ENCODE assay signal across 1 mouse cellular context in the genomic region with DNA sequence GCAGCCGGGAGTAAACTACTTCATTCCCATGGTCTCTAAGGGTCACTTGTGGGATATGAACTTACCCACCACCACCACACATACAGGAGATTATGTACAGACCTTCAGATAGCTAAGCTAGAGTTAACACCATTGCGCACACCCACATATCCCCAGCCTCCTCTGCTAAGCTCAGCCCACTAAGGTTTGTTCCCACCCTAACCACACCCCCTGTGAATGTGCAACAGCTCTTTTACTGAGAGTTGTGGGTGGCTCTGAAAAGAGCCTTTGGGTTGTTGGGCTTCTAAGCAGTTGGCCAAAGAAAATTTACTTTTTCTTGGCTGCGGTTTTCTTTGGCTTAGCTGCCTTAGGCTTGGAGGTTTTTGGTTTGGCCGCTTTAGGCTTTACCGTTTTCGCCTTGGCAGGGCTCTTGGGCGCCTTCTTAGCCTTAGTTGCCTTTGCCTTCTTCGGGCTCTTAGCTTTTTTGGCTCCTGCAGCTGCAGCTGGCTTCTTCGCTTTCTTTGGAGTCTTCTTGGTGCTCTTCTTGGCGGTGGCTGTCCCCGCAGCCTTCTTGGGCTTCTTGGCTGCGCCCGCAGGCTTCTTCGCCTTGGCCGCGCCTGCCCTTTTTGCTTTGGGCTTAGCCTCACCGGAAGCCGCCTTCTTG.
A peak's percentile ranks its signal among the peaks of the same experiment; 100 is the strongest.
TF ChIP-seq lines count a peak whose summit lies in the region.

No protein-coding gene starts in this region.

TF ChIP-seq in CH12.LX, 34 proteins besides CTCF, POLR2A, EP300 and RAD21:
- peak; percentile 88 for TF ChIP-seq CHD2 (IDR thresholded peaks at IDR 0.05; ENCODE audit: low read length)
- peak; percentile 85 for TF ChIP-seq RCOR1 (conservative IDR thresholded peaks at IDR 0.05; ENCODE audit: low read depth, low read length)
- TF ChIP-seq SMC3 (IDR thresholded peaks at IDR 0.05; ENCODE audit: low read depth, low read length): peak; percentile 42
- no peak; the same call in 1 of the 2 replicates for TF ChIP-seq ZNF384 (IDR thresholded peaks at IDR 0.05; ENCODE audit: low read depth, low read length)
- peak; percentile 99 for TF ChIP-seq POLR2AphosphoS2 (IDR thresholded peaks at IDR 0.05; ENCODE audit: low read depth, low read length)
- TF ChIP-seq ZC3H11A (IDR thresholded peaks at IDR 0.05; ENCODE audit: low read depth, low read length): no peak; the same call in 1 of the 2 replicates
- TF ChIP-seq CHD1 (IDR thresholded peaks at IDR 0.05; ENCODE audit: low read depth, low read length): peak; percentile 97
- TF ChIP-seq TCF12 (IDR thresholded peaks at IDR 0.05; ENCODE audit: low read depth, low read length): peak; percentile 58; the same call in 1 of the 2 replicates
- TF ChIP-seq KAT2A (IDR thresholded peaks at IDR 0.05; ENCODE audit: insufficient replicate concordance, low read length): no peak
- TF ChIP-seq NRF1 (IDR thresholded peaks at IDR 0.05; ENCODE audit: low read depth, low read length): 0 out of 2 replicates have a peak, but pooled peaks have one; percentile 20
- peak; percentile 9; the same call in 1 of the 2 replicates for TF ChIP-seq MAFK (IDR thresholded peaks at IDR 0.05; ENCODE audit: insufficient replicate concordance, low read length)
- TF ChIP-seq MAX (IDR thresholded peaks at IDR 0.05; ENCODE audit: low read length): 0 out of 2 replicates have a peak, but pooled peaks have one; percentile 21
- peak; percentile 50; the same call in 1 of the 2 replicates for TF ChIP-seq MEF2A (IDR thresholded peaks at IDR 0.05; ENCODE audit: borderline replicate concordance, low read depth, low read length)
- no peak for TF ChIP-seq ZKSCAN1 (IDR thresholded peaks at IDR 0.05; ENCODE audit: borderline replicate concordance, low read depth, low read length)
- TF ChIP-seq NELFE (IDR thresholded peaks at IDR 0.05; ENCODE audit: low read depth, low read length): 0 out of 2 replicates have a peak, but pooled peaks have one; percentile 61
- TF ChIP-seq ZMIZ1 (IDR thresholded peaks at IDR 0.05; ENCODE audit: low read depth, low read length): peak; percentile 98
- TF ChIP-seq SIN3A (IDR thresholded peaks at IDR 0.05; ENCODE audit: low read length): no peak; the same call in none of the 2 replicates
- peak; percentile 99; the same call in 1 of the 2 replicates for TF ChIP-seq UBTF (IDR thresholded peaks at IDR 0.05; ENCODE audit: low read depth, low read length)
- peak; percentile 35; the same call in 1 of the 2 replicates for TF ChIP-seq USF2 (conservative IDR thresholded peaks at IDR 0.05; ENCODE audit: low read depth, low read length)
